Mouse (Mus musculus) CH12.LX (cell line): ENCODE measurements around the gene Clcn1. TPM values are rescaled to one million over a fixed set of nuclear protein-coding genes. Genes with fewer than 3 reads are reported as not detected.

ENCODE experiments used
- DNase-seq: peaks from one replicate; pipeline ENCODE4 v3.0.0-alpha.2; 2013; ENCODE audit errors: extremely low read depth
- H3K27ac ChIP-seq: 2 replicates; pipeline ENCODE4 v1.5.1; 2012; ENCODE audit warnings: low read depth, mild to moderate bottlenecking, control low read depth, moderate library complexity; ENCODE audit not compliant: insufficient read depth
- H3K27me3 ChIP-seq: replicated peaks from 2 replicates; pipeline ENCODE3; 2012; ENCODE audit warnings: inconsistent platforms
- H3K36me3 ChIP-seq, 2 experiments: replicated peaks in 1 of 2; 2 replicates each; pipeline versions ENCODE3 to v1.6.1; 2012; ENCODE audit warnings: inconsistent platforms in 1 of 2, low read length in 1 of 2, mild to moderate bottlenecking in 1 of 2, mixed read lengths in 1 of 2, moderate library complexity in 1 of 2; ENCODE audit not compliant: control insufficient read depth in 1 of 2, insufficient read depth in 1 of 2
- H3K4me1 ChIP-seq, 2 experiments: 2 replicates each; pipeline ENCODE4 v1.6.1; 2012; ENCODE audit warnings: inconsistent platforms in 1 of 2, moderate library complexity in 1 of 2; ENCODE audit not compliant: insufficient read depth in 2 of 2, control insufficient read depth in 1 of 2
- H3K4me2 ChIP-seq: 2 replicates; pipeline ENCODE4 v1.6.1; 2012; ENCODE audit warnings: low read depth, mild to moderate bottlenecking, control low read depth; ENCODE audit not compliant: poor library complexity, insufficient read depth, severe bottlenecking
- H3K4me3 ChIP-seq, 3 experiments: fragments of 150-350 bp in 1 of 3; sonication (generic) in 1 of 3; replicated peaks in 1 of 3; 2 replicates each; pipeline versions ENCODE3 to v1.5.1; 2011 to 2012; ENCODE audit warnings: low read depth in 2 of 3, low read length in 2 of 3, mild to moderate bottlenecking in 2 of 3, moderate library complexity in 2 of 3, control low read depth in 1 of 3, improper control_type of control experiment in 1 of 3, inconsistent platforms in 1 of 3, mixed read lengths in 1 of 3; ENCODE audit not compliant: poor library complexity in 1 of 3
- H3K79me2 ChIP-seq: replicated peaks from 2 replicates; pipeline ENCODE4 v1.6.1; 2012; ENCODE audit warnings: mild to moderate bottlenecking, moderate library complexity; ENCODE audit not compliant: control insufficient read depth, poor library complexity, insufficient read depth, severe bottlenecking; ENCODE audit errors: extremely low read depth
- H3K9ac ChIP-seq: 2 replicates; pipeline ENCODE4 v1.6.1; 2012; ENCODE audit warnings: low read depth, mild to moderate bottlenecking, control low read depth, moderate library complexity; ENCODE audit not compliant: insufficient read depth
- H3K9me3 ChIP-seq: replicated peaks from 2 replicates; pipeline ENCODE3; 2012; ENCODE audit warnings: low read length, inconsistent platforms, mixed read lengths
- BHLHE40 ChIP-seq: IDR thresholded peaks from 2 replicates; pipeline ENCODE4 v1.6.1; 2011; ENCODE audit warnings: mild to moderate bottlenecking, low read depth, low read length, improper control_type of control experiment
- CHD1 ChIP-seq: IDR thresholded peaks from 2 replicates; pipeline ENCODE4 v1.6.1; 2012; ENCODE audit warnings: low read depth, low read length, improper control_type of control experiment, inconsistent platforms
- CTCF ChIP-seq, 2 experiments: IDR thresholded peaks in 1 of 2; conservative IDR thresholded peaks in 1 of 2; 2 replicates each; pipeline ENCODE4 v1.5.1; 2011 to 2012; ENCODE audit warnings: low read depth in 2 of 2, low read length in 2 of 2, improper control_type of control experiment in 1 of 2, inconsistent platforms in 1 of 2, mild to moderate bottlenecking in 1 of 2, moderate library complexity in 1 of 2
- ELF1 ChIP-seq: IDR thresholded peaks from 2 replicates; pipeline ENCODE4 v1.6.1; 2014; ENCODE audit warnings: low read depth, mild to moderate bottlenecking, inconsistent platforms, low read length, improper control_type of control experiment
- EP300 ChIP-seq: IDR thresholded peaks from 2 replicates; pipeline ENCODE4 v1.6.1; 2011; ENCODE audit warnings: low read length, improper control_type of control experiment
- ETS1 ChIP-seq: conservative IDR thresholded peaks from 2 replicates; pipeline ENCODE4 v1.6.1; 2012; ENCODE audit warnings: low read depth, mild to moderate bottlenecking, inconsistent platforms, low read length, improper control_type of control experiment, moderate library complexity
- GABPA ChIP-seq: IDR thresholded peaks from 2 replicates; pipeline ENCODE4 v1.6.1; 2012; ENCODE audit warnings: low read depth, low read length, improper control_type of control experiment, inconsistent platforms; ENCODE audit not compliant: insufficient replicate concordance
- IRF4 ChIP-seq: IDR thresholded peaks from 2 replicates; pipeline ENCODE4 v1.6.1; 2014; ENCODE audit warnings: low read depth, mild to moderate bottlenecking, inconsistent platforms, low read length, improper control_type of control experiment
- KAT2A ChIP-seq: IDR thresholded peaks from 2 replicates; pipeline ENCODE4 v1.6.1; 2012; ENCODE audit warnings: low read length, improper control_type of control experiment, inconsistent platforms; ENCODE audit not compliant: insufficient replicate concordance
- MAFK ChIP-seq: IDR thresholded peaks from 2 replicates; pipeline ENCODE4 v1.6.1; 2011; ENCODE audit warnings: low read length, improper control_type of control experiment; ENCODE audit not compliant: insufficient replicate concordance
- MAX ChIP-seq: IDR thresholded peaks from 2 replicates; pipeline ENCODE4 v1.6.1; 2011; ENCODE audit warnings: low read length, improper control_type of control experiment
- MEF2A ChIP-seq: IDR thresholded peaks from 2 replicates; pipeline ENCODE4 v1.6.1; 2014; ENCODE audit warnings: low read depth, mild to moderate bottlenecking, inconsistent platforms, low read length, improper control_type of control experiment, borderline replicate concordance
- MYC ChIP-seq: IDR thresholded peaks from 2 replicates; pipeline ENCODE4 v1.6.1; 2011; ENCODE audit warnings: low read depth, mild to moderate bottlenecking, improper control_type of control experiment, low read length
- NELFE ChIP-seq: IDR thresholded peaks from 2 replicates; pipeline ENCODE4 v1.6.1; 2011; ENCODE audit warnings: low read depth, low read length, improper control_type of control experiment
- NRF1 ChIP-seq: IDR thresholded peaks from 2 replicates; pipeline ENCODE4 v1.6.1; 2014; ENCODE audit warnings: low read depth, mild to moderate bottlenecking, inconsistent platforms, low read length, improper control_type of control experiment, moderate library complexity
- PAX5 ChIP-seq: IDR thresholded peaks from 2 replicates; pipeline ENCODE4 v1.6.1; 2012; ENCODE audit warnings: low read length, inconsistent platforms, mixed read lengths
- POLR2A ChIP-seq: IDR thresholded peaks from 2 replicates; pipeline ENCODE4 v1.6.1; 2011; ENCODE audit warnings: low read depth, mild to moderate bottlenecking, improper control_type of control experiment, low read length
- POLR2AphosphoS2 ChIP-seq: IDR thresholded peaks from 2 replicates; pipeline ENCODE4 v1.6.1; 2011; ENCODE audit warnings: low read depth, low read length, improper control_type of control experiment
- RAD21 ChIP-seq: IDR thresholded peaks from 2 replicates; pipeline ENCODE4 v1.6.1; 2011; ENCODE audit warnings: low read depth, mild to moderate bottlenecking, low read length, improper control_type of control experiment, moderate library complexity
- SIN3A ChIP-seq: IDR thresholded peaks from 2 replicates; pipeline ENCODE4 v1.6.1; 2012; ENCODE audit warnings: low read length, improper control_type of control experiment, inconsistent platforms
- TBP ChIP-seq: conservative IDR thresholded peaks from 2 replicates; pipeline ENCODE4 v1.6.1; 2011; ENCODE audit warnings: low read depth, low read length, improper control_type of control experiment
- USF1 ChIP-seq: IDR thresholded peaks from 2 replicates; pipeline ENCODE4 v1.6.1; 2014; ENCODE audit warnings: low read depth, mild to moderate bottlenecking, inconsistent platforms, low read length, improper control_type of control experiment
- ZC3H11A ChIP-seq: IDR thresholded peaks from 2 replicates; pipeline ENCODE4 v1.6.1; 2012; ENCODE audit warnings: low read depth, mild to moderate bottlenecking, inconsistent platforms, low read length, improper control_type of control experiment
- dilution Hi-C: fragments of 300-500 bp; cut with MboI; formaldehyde crosslinking; loops from 2 replicates; pipeline ENCODE4 v1.14.3; 2020; ENCODE audit warnings: low sequenced_read_pairs; ENCODE audit not compliant: extremely low pct_unique_long_range_greater_than_20kb, extremely low pct_ligation_motif_present
- in situ Hi-C: fragments of 300-500 bp; cut with MboI; formaldehyde crosslinking; loops from 3 replicates; pipeline ENCODE4 v1.14.3; 2019; ENCODE audit warnings: low sequenced_read_pairs, low pct_ligation_motif_present, low pct_unique_long_range_greater_than_20kb, mixed read lengths
- polyA plus RNA-seq: library from polyadenylated mRNA; unstranded; fragments of >175 nt; gene quantifications from 2 replicates; pipeline ENCODE4 v1.2.1, GENCODE M21; 2012; ENCODE audit warnings: low read depth; ENCODE audit not compliant: insufficient read length
- total RNA-seq, 2 experiments: library from RNA; depleted of rRNA; stranded (reverse); fragments of 300-350 nt in 1 of 2; fragments of >200 nt in 1 of 2; gene quantifications; 2 replicates each; pipeline ENCODE4 v1.2.3; 2012 to 2014

Gene Clcn1
- total and polyA plus RNA-seq, 3 experiments, result 0.04 to 0.50 (median 0.08) TPM

GRCm38 (mm10) chr6:42353180-42353579 lies 66.7 kb downstream of the Clcn1 start:
- no peak for DNase-seq
- Histone ChIP-seq H3K4me1 (peaks cover 0 to 11% of the 10 kb centered on the region in 2 experiments; a peak in 2 of 4 replicates), H3K9ac (no peak overlapping the region), H3K79me2 (no peaks in the 10 kb centered on the region), H3K27me3 (no peaks in the 10 kb centered on the region), H3K27ac (no peak overlapping the region), H3K4me2 (no peak overlapping the region), H3K36me3 (peaks cover 6 to 37% of the 10 kb centered on the region in 2 experiments), H3K9me3 (no peaks in the 10 kb centered on the region), H3K4me3 (no peak overlapping the region)
- dilution Hi-C loops (no loop called here), in situ Hi-C loops (no loop called here)
- TF ChIP-seq MYC (no peak), POLR2A (no peak), TBP (no peak), PAX5 (no peak), MEF2A (no peak), ELF1 (no peak), RAD21 (no peak), POLR2AphosphoS2 (no peak), KAT2A (no peak), NRF1 (no peak), ZC3H11A (no peak), ETS1 (no peak), SIN3A (no peak), CHD1 (no peak), BHLHE40 (no peak), EP300 (no peak), CTCF (conservative IDR thresholded peaks at IDR 0.05 in 1 of 2, IDR thresholded peaks at IDR 0.05 in 1 of 2; ENCODE audit: low read depth in 2 of 2, low read length in 2 of 2) (no peak)

- H3K9ac ChIP-seq, result no peak overlapping the region
- no peak overlapping the region for H3K4me3 ChIP-seq
- dilution Hi-C loops, result no loop called here
- in situ Hi-C loops, result no loop called here
- H3K27me3 ChIP-seq, result no peaks in the 10 kb centered on the region
- TF ChIP-seq NRF1 (no peak), IRF4 (no peak), ETS1 (no peak), BHLHE40 (no peak), MAFK (no peak), MAX (no peak), CTCF (conservative IDR thresholded peaks at IDR 0.05 in 1 of 2, IDR thresholded peaks at IDR 0.05 in 1 of 2; ENCODE audit: low read depth in 2 of 2, low read length in 2 of 2) (no peak), SIN3A (no peak), USF1 (no peak), NELFE (no peak), GABPA (no peak), RAD21 (no peak)
- TF ChIP-seq, all 38 proteins: peak for 0
- Histone ChIP-seq H3K4me2 (no peak overlapping the region), H3K9me3 (no peaks in the 10 kb centered on the region), H3K27ac (no peak overlapping the region), H3K79me2 (no peaks in the 10 kb centered on the region), H3K36me3 (peaks cover 6 to 43% of the 10 kb centered on the region in 2 experiments), H3K4me1 (0 out of 4 replicates have a peak, but pooled peaks cover 0 to 6% of the 10 kb centered on the region in 2 experiments)
- no peak for DNase-seq
These were observed 67.9 kb downstream of the Clcn1 start for GRCm38 (mm10) chr6:42354076-42355019.
